Mouse (Mus musculus) ovary, postnatal 36 days (tissue): ENCODE results near the gene Arhgef2.
"Not testable (repeated sequence)": the region's sequence is repeated elsewhere in the genome, so short reads cannot be mapped to it uniquely, and the experiment has no call there.

Experiments
- DNase-seq: peaks from one replicate; pipeline ENCODE4 v3.0.0; 2022; ENCODE audit warnings: low spot score, mixed read lengths

The Arhgef2 gene

DNA sequence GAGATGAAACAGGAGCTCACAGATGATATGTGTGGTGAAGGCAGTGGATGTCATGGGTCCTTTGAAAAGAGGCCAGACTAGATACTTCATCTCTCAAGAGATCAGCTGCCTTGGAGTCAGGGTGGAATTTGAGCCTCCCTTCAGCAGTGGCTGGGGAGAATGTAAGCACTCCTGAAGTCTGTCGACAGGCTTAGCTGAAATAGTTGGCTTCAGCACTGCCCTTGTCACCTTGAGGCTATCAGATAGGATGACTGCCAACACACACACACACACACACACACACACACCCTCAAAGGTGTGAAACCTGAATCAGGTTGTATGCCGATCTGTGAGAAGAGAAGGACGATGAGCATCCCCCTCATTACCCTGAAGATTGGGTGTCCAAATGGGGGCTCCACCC is 14.7 kb upstream of the Arhgef2 start:
- no peak for DNase-seq

GRCm38 (mm10) chr3:88591950-88592731 is 13.6 kb upstream of the Arhgef2 start:
- DNase-seq, result peak; percentile 31

DNA sequence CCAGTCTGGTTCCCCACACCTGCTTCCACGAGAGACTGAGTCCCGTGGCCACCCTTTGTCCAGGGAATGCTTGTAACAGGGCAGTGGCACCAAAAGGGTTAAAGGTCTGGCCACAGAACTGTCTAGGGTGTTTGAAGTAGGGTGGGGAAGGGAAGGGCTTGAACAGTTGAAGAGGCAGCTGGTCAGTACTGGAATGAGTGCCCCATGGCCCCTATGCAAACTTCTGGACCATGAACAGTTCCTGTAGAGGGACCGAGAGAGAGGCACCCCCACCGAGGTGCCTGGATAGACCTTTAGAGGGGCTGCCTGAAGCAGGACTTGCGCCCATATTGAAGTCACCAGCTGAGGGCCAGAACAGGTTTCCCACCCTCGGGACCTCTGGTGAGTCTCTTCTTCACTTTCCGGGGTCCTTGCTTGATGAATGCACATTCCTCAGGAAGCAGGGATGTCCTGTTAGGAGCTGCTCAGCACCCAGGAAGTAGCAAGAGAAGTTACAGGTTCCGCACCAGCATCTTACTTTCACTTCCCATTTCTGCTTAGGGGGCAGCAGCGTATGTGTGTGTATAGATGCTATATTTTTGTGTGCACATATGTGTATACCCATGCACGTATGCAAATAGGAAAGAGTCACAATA is 12.7 kb upstream of the Arhgef2 start:
- no peak for DNase-seq

DNA sequence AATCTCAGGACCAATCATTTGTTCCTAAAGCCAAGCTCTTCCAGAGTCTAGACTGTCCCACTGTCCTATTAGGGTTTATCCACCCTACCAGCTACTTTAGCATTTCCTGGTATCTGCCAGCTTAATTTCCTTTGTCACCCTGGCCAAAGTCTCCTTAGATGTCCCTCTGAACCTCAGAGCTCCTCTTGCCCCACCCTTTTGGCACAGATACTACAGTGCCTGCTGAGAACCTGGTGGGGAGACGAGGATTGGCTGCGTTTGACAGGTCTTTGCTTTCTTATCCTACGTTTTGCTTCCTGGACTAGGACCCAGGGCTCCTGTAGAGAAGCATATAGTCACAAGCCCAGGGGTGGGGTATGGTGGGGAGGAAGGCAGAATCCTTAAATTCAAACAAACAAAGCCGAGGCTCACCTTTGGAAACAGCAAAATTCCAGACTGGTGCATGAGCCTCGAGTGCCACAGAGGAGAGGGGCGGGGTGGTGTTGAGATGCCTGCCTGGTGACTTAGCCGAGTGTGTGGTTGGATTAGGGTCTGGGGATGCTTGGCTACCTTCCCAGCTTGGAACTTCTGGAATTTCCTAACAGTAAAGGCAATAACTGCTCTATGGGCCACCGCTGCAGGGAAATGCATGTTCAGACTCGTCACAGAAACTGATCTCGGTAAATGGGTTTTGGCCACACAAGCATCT is 11.7 kb upstream of the Arhgef2 start:
- DNase-seq, result no peak

- DNase-seq, result not testable (repeated sequence)
Measured at GRCm38 (mm10) chr3:88596547-88596946, 9.2 kb upstream of the Arhgef2 start.

DNA sequence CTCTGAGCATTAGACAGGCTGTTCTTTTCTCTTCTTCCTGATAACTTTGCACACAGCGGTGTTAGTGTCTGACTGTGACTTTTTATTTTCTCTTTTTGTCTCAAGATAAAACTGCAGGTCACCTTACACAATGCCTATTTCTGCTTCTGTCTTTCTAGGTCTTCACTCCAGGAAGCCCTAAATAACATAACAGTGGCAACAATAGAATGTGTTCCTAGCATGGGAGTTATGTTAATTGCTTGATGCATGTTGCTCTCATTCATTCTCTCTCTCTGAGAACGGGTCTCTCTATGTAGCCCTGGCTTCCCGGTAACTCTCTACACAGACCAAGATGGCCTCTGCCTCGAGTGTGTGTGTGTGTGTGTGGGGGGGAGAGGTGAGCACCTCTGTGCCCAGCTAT is 3.3 kb upstream of the Arhgef2 start:
- no peak for DNase-seq

GRCm38 (mm10) chr3:88603714-88604161 is 2.0 kb upstream of the Arhgef2 start:
- DNase-seq, result peak; percentile 66

DNA sequence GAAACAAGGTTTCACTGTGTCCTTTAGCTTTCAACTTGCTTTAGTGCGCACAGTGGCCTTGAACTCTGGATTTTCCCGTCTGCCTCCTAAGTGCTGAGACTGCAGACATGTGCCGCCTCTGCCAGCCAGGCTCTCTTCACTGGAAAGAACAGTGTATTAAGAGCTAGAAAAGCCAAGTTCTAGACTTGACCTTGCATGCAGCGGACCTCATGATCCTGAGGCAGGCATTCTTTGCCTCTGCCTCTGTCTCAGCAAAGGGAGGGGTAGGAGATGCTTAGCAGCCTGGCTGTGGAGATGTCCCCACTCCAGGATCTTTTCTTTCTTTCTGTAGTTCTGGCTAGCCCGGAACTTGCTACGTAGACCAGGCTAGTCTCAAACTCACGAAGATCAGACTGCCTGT is 903 bp upstream of the Arhgef2 start:
- DNase-seq, result no peak

- DNase-seq, result peak; percentile 85
Measured at GRCm38 (mm10) chr3:88607065-88607757, 1.4 kb downstream of the Arhgef2 start.

DNA sequence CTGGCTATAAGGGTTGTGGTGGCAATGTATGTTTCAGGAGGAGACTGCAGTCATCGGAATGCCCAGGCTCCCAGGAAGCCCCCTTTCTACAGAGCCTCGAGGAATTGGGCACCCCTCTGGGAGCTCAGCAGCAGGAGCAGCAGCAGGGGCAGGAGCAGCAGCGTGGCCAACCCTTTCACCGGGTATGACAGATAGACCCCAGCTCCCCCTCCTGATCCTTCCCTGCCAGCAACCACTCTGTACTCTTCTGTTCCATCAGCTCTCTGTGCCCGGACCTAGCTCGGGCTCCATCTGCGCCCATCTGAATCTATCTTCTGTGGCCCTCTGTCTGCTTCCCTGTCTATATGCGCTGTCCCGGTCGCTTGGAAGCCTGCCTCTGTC is 2.0 kb downstream of the Arhgef2 start:
- no peak for DNase-seq

GRCm38 (mm10) chr3:88609066-88609465 is 3.3 kb downstream of the Arhgef2 start:
- no peak for DNase-seq

- no peak for DNase-seq
Measured at GRCm38 (mm10) chr3:88614418-88614817, 8.7 kb downstream of the Arhgef2 start.

GRCm38 (mm10) chr3:88615117-88615516 is 9.4 kb downstream of the Arhgef2 start:
- no peak for DNase-seq

DNA sequence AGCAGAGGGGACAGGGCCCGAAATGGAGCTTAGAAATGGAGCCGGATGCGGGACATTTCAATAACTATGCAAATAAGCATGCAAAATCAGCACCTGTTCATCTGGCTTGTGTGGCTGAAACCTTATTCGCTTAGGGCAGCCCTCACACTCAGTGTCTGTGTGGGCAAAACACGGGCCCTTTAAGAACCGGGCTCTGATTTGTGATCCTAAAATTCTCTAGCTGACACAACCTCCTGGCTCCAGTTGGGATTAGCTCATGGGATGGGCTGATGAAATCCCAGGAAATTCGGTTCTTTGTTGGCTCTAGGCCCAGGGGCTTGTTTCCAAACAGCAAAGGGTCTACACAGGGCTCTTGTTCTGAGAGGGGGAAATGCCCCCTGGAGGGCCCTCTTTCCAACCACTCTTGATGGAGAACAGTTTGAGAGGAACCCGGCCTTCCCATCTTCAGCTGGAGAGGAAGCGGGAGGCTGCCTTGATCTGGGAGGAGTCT is 10.2 kb downstream of the Arhgef2 start:
- DNase-seq, result no peak

DNA sequence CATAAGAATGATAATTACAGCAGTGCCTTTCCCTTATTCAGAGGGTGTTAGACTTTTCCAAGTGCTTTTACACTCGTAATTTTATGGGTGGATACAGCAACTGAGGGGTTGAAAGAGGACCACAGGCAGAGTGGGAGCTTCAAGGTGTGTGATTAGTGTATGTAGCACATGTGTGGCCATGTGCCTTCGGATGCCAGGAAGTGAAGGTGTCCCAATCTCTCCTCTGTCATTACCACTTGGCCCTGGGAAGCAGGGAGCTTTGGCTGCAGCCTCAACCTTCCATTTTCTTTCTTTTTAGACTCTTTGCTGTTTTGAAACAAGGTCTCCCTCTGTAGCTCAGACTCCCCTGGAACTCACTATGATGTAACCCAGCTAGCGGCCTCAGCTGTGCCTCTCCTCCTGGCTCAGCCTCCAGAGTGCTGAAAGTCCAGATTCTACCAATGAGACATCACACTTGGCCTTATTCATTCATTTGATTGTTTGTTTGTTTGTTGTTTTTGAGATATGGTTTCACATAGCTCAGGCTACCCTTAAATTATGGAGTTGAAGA is 11.3 kb downstream of the Arhgef2 start:
- DNase-seq, result no peak

GRCm38 (mm10) chr3:88618074-88618871 is 12.5 kb downstream of the Arhgef2 start:
- no peak for DNase-seq

GRCm38 (mm10) chr3:88619113-88620097 is 13.6 kb downstream of the Arhgef2 start:
- no peak for DNase-seq

- no peak for DNase-seq
Measured at GRCm38 (mm10) chr3:88620146-88620991, 14.6 kb downstream of the Arhgef2 start.

- peak; percentile 76 for DNase-seq
Measured at GRCm38 (mm10) chr3:88620992-88621536, 15.3 kb downstream of the Arhgef2 start.
